Mouse (Mus musculus): ENCODE data around the gene Per2. TPM values are rescaled to one million over a fixed set of nuclear protein-coding genes. Genes with fewer than 3 reads are reported as not detected.

Gene Per2
- polyA plus RNA-seq, 1 experiment from 2014 or later: 5.6 TPM

- peaks cover 67% of the 10 kb centered on the region for H3K36me3 ChIP-seq (ENCODE audit: control insufficient read depth, insufficient read depth, low read length)
- H3K27me3 ChIP-seq (ENCODE audit: control insufficient read depth, insufficient read depth, low read length): no peaks in the 10 kb centered on the region
- H3K27ac ChIP-seq (replicated peaks in 1 of 2; ENCODE audit: control insufficient read depth in 1 of 2, insufficient read depth in 1 of 2, low read depth in 2 of 2, low read length in 2 of 2): peak overlapping the region; percentile 78 to 91
- peak; percentile 11; the same call in 1 of the 2 replicates for ATAC-seq (ENCODE audit: insufficient number of reproducible peaks, insufficient read depth, low FRiP score, low read depth)
- H3K4me1 ChIP-seq (ENCODE audit: control insufficient read depth in 2 of 2, insufficient read depth in 2 of 2, low read length in 2 of 2): peaks cover 20 to 25% of the 10 kb centered on the region in 2 experiments
- no peaks in the 10 kb centered on the region for H3K9me3 ChIP-seq (ENCODE audit: control insufficient read depth, low read length)
- peak overlapping the region; percentile 44 for H3K9ac ChIP-seq (ENCODE audit: low read length)
- H3K4me3 ChIP-seq (ENCODE audit: control insufficient read depth in 1 of 2, insufficient read depth in 1 of 2, low read depth in 1 of 2, low read length in 2 of 2): no peak overlapping the region
- 79% methylated on average over 13 of the region's 13 CpGs for WGBS
- peak overlapping the region; percentile 18; the same call in 1 of the 2 replicates for H3K4me2 ChIP-seq (ENCODE audit: low read length)
These were observed 23.5 kb downstream of the Per2 start for GRCm38 (mm10) chr1:91435606-91436130.

DNA sequence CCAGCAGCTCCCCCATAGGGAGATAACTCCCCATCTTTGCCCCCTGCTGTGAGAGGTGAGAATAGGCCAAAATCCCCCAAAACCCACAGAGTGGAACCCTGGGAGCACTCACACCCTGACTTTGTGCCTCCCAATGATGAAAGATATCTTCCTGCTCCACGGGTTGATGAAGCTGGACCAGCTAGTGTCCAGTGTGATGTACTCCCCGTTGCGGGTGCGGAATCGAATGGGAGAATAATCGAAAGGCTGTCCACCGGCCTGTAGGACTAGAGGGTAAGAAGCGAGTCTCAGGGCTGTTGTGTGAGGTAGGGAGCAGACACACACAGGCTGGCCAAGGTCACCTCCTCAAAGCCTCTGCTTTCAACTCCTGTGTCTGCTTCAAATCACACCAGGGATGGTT is 24.2 kb downstream of the Per2 start:
- H3K9ac ChIP-seq (ENCODE audit: low read length): no peak overlapping the region
- H3K36me3 ChIP-seq (ENCODE audit: control insufficient read depth, insufficient read depth, low read length): peaks cover 60% of the 10 kb centered on the region
- H3K9me3 ChIP-seq (ENCODE audit: control insufficient read depth, low read length): no peaks in the 10 kb centered on the region
- no peak for ATAC-seq (ENCODE audit: insufficient number of reproducible peaks, insufficient read depth, low FRiP score, low read depth)
- H3K4me3 ChIP-seq (ENCODE audit: control insufficient read depth in 1 of 2, insufficient read depth in 1 of 2, low read depth in 1 of 2, low read length in 2 of 2): no peak overlapping the region
- H3K27ac ChIP-seq (replicated peaks in 1 of 2; ENCODE audit: control insufficient read depth in 1 of 2, insufficient read depth in 1 of 2, low read depth in 2 of 2, low read length in 2 of 2): no peak overlapping the region
- H3K27me3 ChIP-seq (ENCODE audit: control insufficient read depth, insufficient read depth, low read length): no peaks in the 10 kb centered on the region
- 92% methylated on average over 8 of the region's 8 CpGs for WGBS
- H3K4me1 ChIP-seq (ENCODE audit: control insufficient read depth in 2 of 2, insufficient read depth in 2 of 2, low read length in 2 of 2): peaks cover 20 to 25% of the 10 kb centered on the region in 2 experiments
- H3K4me2 ChIP-seq (ENCODE audit: low read length): no peak overlapping the region

- no peak for ATAC-seq (ENCODE audit: insufficient number of reproducible peaks, insufficient read depth, low FRiP score, low read depth)
- no peaks in the 10 kb centered on the region for H3K9me3 ChIP-seq (ENCODE audit: control insufficient read depth, low read length)
- H3K9ac ChIP-seq (ENCODE audit: low read length): no peak overlapping the region
- no peak overlapping the region for H3K27ac ChIP-seq (replicated peaks in 1 of 2; ENCODE audit: control insufficient read depth in 1 of 2, insufficient read depth in 1 of 2, low read depth in 2 of 2, low read length in 2 of 2)
- H3K4me2 ChIP-seq (ENCODE audit: low read length): no peak overlapping the region
- peaks cover 7 to 11% of the 10 kb centered on the region in 2 experiments for H3K4me1 ChIP-seq (ENCODE audit: control insufficient read depth in 2 of 2, insufficient read depth in 2 of 2, low read length in 2 of 2)
- 78% methylated on average over 7 of the region's 7 CpGs for WGBS
- H3K4me3 ChIP-seq (ENCODE audit: control insufficient read depth in 1 of 2, insufficient read depth in 1 of 2, low read depth in 1 of 2, low read length in 2 of 2): no peak overlapping the region
- no peaks in the 10 kb centered on the region for H3K27me3 ChIP-seq (ENCODE audit: control insufficient read depth, insufficient read depth, low read length)
- peaks cover 64% of the 10 kb centered on the region for H3K36me3 ChIP-seq (ENCODE audit: control insufficient read depth, insufficient read depth, low read length)
These were observed 28.4 kb downstream of the Per2 start for GRCm38 (mm10) chr1:91430761-91431160.

DNA sequence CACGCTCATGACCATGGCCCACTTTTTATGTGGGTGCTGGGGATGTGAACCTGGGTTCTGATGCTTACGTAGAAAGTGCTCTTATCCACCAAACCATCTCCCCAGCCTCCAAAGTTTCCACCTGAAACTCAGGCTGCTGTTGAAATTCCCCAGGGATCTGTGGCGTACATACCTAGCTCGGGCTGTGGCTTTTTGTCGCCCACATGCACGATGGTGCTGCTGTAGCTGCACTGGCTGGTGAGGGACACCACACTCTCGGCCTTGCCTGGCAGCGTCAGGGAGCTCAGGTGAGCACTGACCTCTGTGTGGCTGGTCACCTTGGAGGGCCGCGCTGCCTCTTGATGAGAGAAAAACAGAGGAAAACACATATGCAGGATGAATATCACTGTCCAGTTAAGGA is 29.9 kb downstream of the Per2 start:
- WGBS: 89% methylated on average over 10 of the region's 10 CpGs
- no peaks in the 10 kb centered on the region for H3K27me3 ChIP-seq (ENCODE audit: control insufficient read depth, insufficient read depth, low read length)
- no peak overlapping the region for H3K9ac ChIP-seq (ENCODE audit: low read length)
- no peaks in the 10 kb centered on the region for H3K4me1 ChIP-seq (ENCODE audit: control insufficient read depth in 2 of 2, insufficient read depth in 2 of 2, low read length in 2 of 2)
- no peak overlapping the region for H3K4me3 ChIP-seq (ENCODE audit: control insufficient read depth in 1 of 2, insufficient read depth in 1 of 2, low read depth in 1 of 2, low read length in 2 of 2)
- H3K9me3 ChIP-seq (ENCODE audit: control insufficient read depth, low read length): no peaks in the 10 kb centered on the region
- no peak overlapping the region for H3K4me2 ChIP-seq (ENCODE audit: low read length)
- no peak for ATAC-seq (ENCODE audit: insufficient number of reproducible peaks, insufficient read depth, low FRiP score, low read depth)
- peaks cover 56% of the 10 kb centered on the region for H3K36me3 ChIP-seq (ENCODE audit: control insufficient read depth, insufficient read depth, low read length)
- H3K27ac ChIP-seq (replicated peaks in 1 of 2; ENCODE audit: control insufficient read depth in 1 of 2, insufficient read depth in 1 of 2, low read depth in 2 of 2, low read length in 2 of 2): no peak overlapping the region

- peaks cover 56% of the 10 kb centered on the region for H3K36me3 ChIP-seq (ENCODE audit: control insufficient read depth, insufficient read depth, low read length)
- no peak for ATAC-seq (ENCODE audit: insufficient number of reproducible peaks, insufficient read depth, low FRiP score, low read depth)
- WGBS: 34% methylated on average over 4 of the region's 4 CpGs
These were observed 30.5 kb downstream of the Per2 start for GRCm38 (mm10) chr1:91428614-91429013.

GRCm38 (mm10) chr1:91426397-91426796 is 32.7 kb downstream of the Per2 start:
- H3K27ac ChIP-seq (replicated peaks in 1 of 2; ENCODE audit: control insufficient read depth in 1 of 2, insufficient read depth in 1 of 2, low read depth in 2 of 2, low read length in 2 of 2): no peak overlapping the region
- no peaks in the 10 kb centered on the region for H3K4me1 ChIP-seq (ENCODE audit: control insufficient read depth in 2 of 2, insufficient read depth in 2 of 2, low read length in 2 of 2)
- H3K9me3 ChIP-seq (ENCODE audit: control insufficient read depth, low read length): no peaks in the 10 kb centered on the region
- no peaks in the 10 kb centered on the region for H3K27me3 ChIP-seq (ENCODE audit: control insufficient read depth, insufficient read depth, low read length)
- no peak overlapping the region for H3K9ac ChIP-seq (ENCODE audit: low read length)
- no peak overlapping the region for H3K4me3 ChIP-seq (ENCODE audit: control insufficient read depth in 1 of 2, insufficient read depth in 1 of 2, low read depth in 1 of 2, low read length in 2 of 2)
- ATAC-seq (ENCODE audit: insufficient number of reproducible peaks, insufficient read depth, low FRiP score, low read depth): no peak
- peaks cover 45% of the 10 kb centered on the region for H3K36me3 ChIP-seq (ENCODE audit: control insufficient read depth, insufficient read depth, low read length)
- WGBS: 68% methylated on average over 9 of the region's 9 CpGs
- H3K4me2 ChIP-seq (ENCODE audit: low read length): no peak overlapping the region

More at GRCm38 (mm10) chr1:91428614-91429013, 30.5 kb downstream of the Per2 start:
- Histone ChIP-seq H3K4me2 (ENCODE audit: low read length) (no peak overlapping the region), H3K27me3 (ENCODE audit: control insufficient read depth, insufficient read depth, low read length) (no peaks in the 10 kb centered on the region), H3K27ac (replicated peaks in 1 of 2; ENCODE audit: control insufficient read depth in 1 of 2, insufficient read depth in 1 of 2, low read depth in 2 of 2, low read length in 2 of 2) (no peak overlapping the region), H3K4me3 (ENCODE audit: control insufficient read depth in 1 of 2, insufficient read depth in 1 of 2, low read depth in 1 of 2, low read length in 2 of 2) (no peak overlapping the region), H3K4me1 (ENCODE audit: control insufficient read depth in 2 of 2, insufficient read depth in 2 of 2, low read length in 2 of 2) (no peaks in the 10 kb centered on the region), H3K9me3 (ENCODE audit: control insufficient read depth, low read length) (no peaks in the 10 kb centered on the region), H3K9ac (ENCODE audit: low read length) (no peak overlapping the region)

DNA sequence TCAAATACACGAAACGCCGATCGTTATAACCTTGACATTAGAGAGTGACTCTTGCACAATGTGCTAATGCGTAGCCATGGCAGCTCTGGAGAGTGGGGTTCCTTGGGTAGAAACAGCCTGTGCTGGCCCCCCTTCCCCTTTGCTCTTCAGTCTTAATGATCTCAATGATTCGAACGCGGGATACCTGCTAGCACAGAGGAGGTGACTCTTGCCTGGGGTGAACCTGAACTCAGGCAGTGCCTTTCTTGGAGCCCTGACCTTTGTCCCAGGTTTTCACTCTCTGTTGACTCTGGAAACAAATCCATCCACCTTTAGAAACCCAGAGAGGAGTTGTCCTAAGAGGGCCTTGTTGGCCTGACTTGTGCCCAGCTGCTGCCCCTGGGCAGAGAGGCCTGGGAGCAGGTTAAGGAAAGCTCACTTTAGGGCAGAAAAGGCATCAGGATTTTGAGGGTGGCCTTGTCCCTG is 38.5 kb downstream of the Per2 start:
- WGBS: 89% methylated on average over 8 of the region's 8 CpGs
- H3K4me1 ChIP-seq (ENCODE audit: control insufficient read depth in 2 of 2, insufficient read depth in 2 of 2, low read length in 2 of 2): no peaks in the 10 kb centered on the region
- H3K9ac ChIP-seq (ENCODE audit: low read length): no peak overlapping the region
- no peak overlapping the region for H3K27ac ChIP-seq (replicated peaks in 1 of 2; ENCODE audit: control insufficient read depth in 1 of 2, insufficient read depth in 1 of 2, low read depth in 2 of 2, low read length in 2 of 2)
- H3K4me3 ChIP-seq (ENCODE audit: control insufficient read depth in 1 of 2, insufficient read depth in 1 of 2, low read depth in 1 of 2, low read length in 2 of 2): no peak overlapping the region
- H3K9me3 ChIP-seq (ENCODE audit: control insufficient read depth, low read length): no peaks in the 10 kb centered on the region
- H3K27me3 ChIP-seq (ENCODE audit: control insufficient read depth, insufficient read depth, low read length): no peaks in the 10 kb centered on the region
- H3K36me3 ChIP-seq (ENCODE audit: control insufficient read depth, insufficient read depth, low read length): peaks cover 52% of the 10 kb centered on the region
- ATAC-seq (ENCODE audit: insufficient number of reproducible peaks, insufficient read depth, low FRiP score, low read depth): no peak
- no peak overlapping the region for H3K4me2 ChIP-seq (ENCODE audit: low read length)

Measured in heart, embryonic 14.5 days (tissue).